Mouse (Mus musculus) small intestine, adult 2 months (tissue): Measurements from ENCODE around the gene Olfr1215.

Experiments
- CTCF ChIP-seq: fragments of 200-500 bp; IDR thresholded peaks from 2 replicates; pipeline ENCODE4 v1.5.1; 2012; ENCODE audit warnings: low read depth, mild to moderate bottlenecking, control low read depth, inconsistent platforms, low read length, moderate library complexity, mixed read lengths; ENCODE audit not compliant: insufficient replicate concordance, insufficient read length; ENCODE audit errors: extremely low read depth
- POLR2A ChIP-seq: fragments of 200-500 bp; IDR thresholded peaks from 2 replicates; pipeline ENCODE4 v1.6.1; 2012; ENCODE audit warnings: low read depth, mild to moderate bottlenecking, control low read depth, inconsistent platforms, low read length, moderate library complexity

GRCm38 (mm10) chr2:88953669-88954068 is 53.1 kb downstream of the Olfr1215 start, which contains the start of gene Olfr1212:
- TF ChIP-seq CTCF (no peak), POLR2A (no peak)
